Mouse (Mus musculus): ENCODE results near the gene Hapln1.

Gene Hapln1

GRCm38 (mm10) chr13:89597354-89597753, 57.8 kb downstream of the Hapln1 start:
- in situ Hi-C loops (cut with MboI, MseI), result no loop called here

GRCm38 (mm10) chr13:89600466-89600865, 60.9 kb downstream of the Hapln1 start:
- in situ Hi-C loops (cut with MboI, MseI), result no loop called here

GRCm38 (mm10) chr13:89603336-89603735, 63.7 kb downstream of the Hapln1 start:
- in situ Hi-C loops (cut with MboI, MseI), result no loop called here

- in situ Hi-C loops (cut with MboI, MseI), result no loop called here
Measured at GRCm38 (mm10) chr13:89607399-89607798, 67.8 kb downstream of the Hapln1 start.

- in situ Hi-C loops (cut with MboI, MseI), result no loop called here
Measured at GRCm38 (mm10) chr13:89619064-89619463, 79.5 kb downstream of the Hapln1 start.

- in situ Hi-C loops (cut with MboI, MseI), result no loop called here
Measured at GRCm38 (mm10) chr13:89634137-89634683, 94.6 kb downstream of the Hapln1 start.

GRCm38 (mm10) chr13:89637012-89637411, 97.4 kb downstream of the Hapln1 start:
- in situ Hi-C loops (cut with MboI, MseI), result no loop called here

GRCm38 (mm10) chr13:89645589-89645988, 106.0 kb downstream of the Hapln1 start:
- in situ Hi-C loops (cut with MboI, MseI), result no loop called here

GRCm38 (mm10) chr13:89652773-89653172, 113.2 kb downstream of the Hapln1 start:
- in situ Hi-C loops (cut with MboI, MseI), result no loop called here

- in situ Hi-C loops (cut with MboI, MseI), result no loop called here
Measured at GRCm38 (mm10) chr13:89653279-89653678, 113.7 kb downstream of the Hapln1 start.

- in situ Hi-C loops (cut with MboI, MseI), result no loop called here
Measured at GRCm38 (mm10) chr13:89657046-89657445, 117.5 kb downstream of the Hapln1 start.
